Mouse (Mus musculus) ES-E14 (cell line): ENCODE data around the gene Slc10a3. TPM values are rescaled to one million over a fixed set of nuclear protein-coding genes. Genes with fewer than 3 reads are reported as not detected.

Experiments
- DNase-seq: peaks from one replicate; pipeline ENCODE4 v3.0.0-alpha.2; 2013; ENCODE audit warnings: low read depth, low spot score
- H3K27ac ChIP-seq: 2 replicates; pipeline ENCODE4 v1.5.1; 2012; ENCODE audit warnings: low read depth, mild to moderate bottlenecking, low read length, moderate library complexity, mixed read lengths; ENCODE audit not compliant: poor library complexity, insufficient read depth, severe bottlenecking
- H3K36me3 ChIP-seq: 2 replicates; pipeline ENCODE4 v1.6.1; 2012; ENCODE audit warnings: mild to moderate bottlenecking, low read length, moderate library complexity, mixed read lengths; ENCODE audit not compliant: control insufficient read depth, poor library complexity, insufficient read depth, severe bottlenecking
- H3K4me1 ChIP-seq, 2 experiments: fragments of 150-350 bp in 1 of 2; sonication (generic) in 1 of 2; 2 replicates each; pipeline ENCODE4 v1.6.1; 2012; ENCODE audit warnings: low read length in 2 of 2, mild to moderate bottlenecking in 1 of 2, mixed read lengths in 1 of 2; ENCODE audit not compliant: control insufficient read depth in 2 of 2, insufficient read depth in 2 of 2, poor library complexity in 1 of 2
- H3K4me3 ChIP-seq, 2 experiments: fragments of 150-350 bp in 1 of 2; sonication (generic) in 1 of 2; 2 replicates each; pipeline ENCODE4 v1.5.1; 2012; ENCODE audit warnings: low read length in 2 of 2, low read depth in 1 of 2, mild to moderate bottlenecking in 1 of 2, mixed read lengths in 1 of 2; ENCODE audit not compliant: insufficient read depth in 1 of 2, poor library complexity in 1 of 2, severe bottlenecking in 1 of 2
- H3K9ac ChIP-seq: 2 replicates; pipeline ENCODE4 v1.6.1; 2012; ENCODE audit warnings: low read depth, mild to moderate bottlenecking, low read length, mixed read lengths; ENCODE audit not compliant: poor library complexity, insufficient read depth, severe bottlenecking
- H3K9me3 ChIP-seq: fragments of 150-350 bp; sonication (generic); 2 replicates; pipeline ENCODE4 v1.6.1; 2012; ENCODE audit warnings: low read depth, mild to moderate bottlenecking, low read length; ENCODE audit not compliant: control insufficient read depth, insufficient read depth
- CHD2 ChIP-seq: IDR thresholded peaks from 2 replicates; pipeline ENCODE4 v1.6.1; 2014; ENCODE audit warnings: mild to moderate bottlenecking, low read depth, low read length, inconsistent platforms
- HCFC1 ChIP-seq: IDR thresholded peaks from 2 replicates; pipeline ENCODE4 v1.6.1; 2012; ENCODE audit warnings: low read length, inconsistent platforms, borderline replicate concordance; ENCODE audit not compliant: insufficient read depth
- MAFK ChIP-seq: IDR thresholded peaks from 2 replicates; pipeline ENCODE4 v1.6.1; 2014; ENCODE audit warnings: mild to moderate bottlenecking, low read depth, low read length, inconsistent platforms; ENCODE audit not compliant: insufficient read depth
- ZC3H11A ChIP-seq: IDR thresholded peaks from 2 replicates; pipeline ENCODE4 v1.6.1; 2012; ENCODE audit warnings: low read depth, mild to moderate bottlenecking, inconsistent platforms, low read length, borderline replicate concordance
- ZNF384 ChIP-seq: IDR thresholded peaks from 2 replicates; pipeline ENCODE4 v1.6.1; 2012; ENCODE audit warnings: low read depth, low read length, inconsistent platforms
- in situ Hi-C, 2 experiments: fragments of 600-800 bp; cut with MboI; formaldehyde crosslinking; loops; one replicate each; pipeline ENCODE4 v1.15.1; 2025; ENCODE audit warnings: low sequenced_read_pairs in 2 of 2, inconsistent platforms in 1 of 2; ENCODE audit not compliant: unreplicated experiment in 2 of 2
- total RNA-seq: library from RNA; depleted of rRNA; stranded (reverse); fragments of 300-350 nt; gene quantifications from 2 replicates; pipeline ENCODE4 v1.2.3, GENCODE M21; 2012

Gene Slc10a3
- total RNA-seq, 1 experiment, result 8.4 TPM

DNA sequence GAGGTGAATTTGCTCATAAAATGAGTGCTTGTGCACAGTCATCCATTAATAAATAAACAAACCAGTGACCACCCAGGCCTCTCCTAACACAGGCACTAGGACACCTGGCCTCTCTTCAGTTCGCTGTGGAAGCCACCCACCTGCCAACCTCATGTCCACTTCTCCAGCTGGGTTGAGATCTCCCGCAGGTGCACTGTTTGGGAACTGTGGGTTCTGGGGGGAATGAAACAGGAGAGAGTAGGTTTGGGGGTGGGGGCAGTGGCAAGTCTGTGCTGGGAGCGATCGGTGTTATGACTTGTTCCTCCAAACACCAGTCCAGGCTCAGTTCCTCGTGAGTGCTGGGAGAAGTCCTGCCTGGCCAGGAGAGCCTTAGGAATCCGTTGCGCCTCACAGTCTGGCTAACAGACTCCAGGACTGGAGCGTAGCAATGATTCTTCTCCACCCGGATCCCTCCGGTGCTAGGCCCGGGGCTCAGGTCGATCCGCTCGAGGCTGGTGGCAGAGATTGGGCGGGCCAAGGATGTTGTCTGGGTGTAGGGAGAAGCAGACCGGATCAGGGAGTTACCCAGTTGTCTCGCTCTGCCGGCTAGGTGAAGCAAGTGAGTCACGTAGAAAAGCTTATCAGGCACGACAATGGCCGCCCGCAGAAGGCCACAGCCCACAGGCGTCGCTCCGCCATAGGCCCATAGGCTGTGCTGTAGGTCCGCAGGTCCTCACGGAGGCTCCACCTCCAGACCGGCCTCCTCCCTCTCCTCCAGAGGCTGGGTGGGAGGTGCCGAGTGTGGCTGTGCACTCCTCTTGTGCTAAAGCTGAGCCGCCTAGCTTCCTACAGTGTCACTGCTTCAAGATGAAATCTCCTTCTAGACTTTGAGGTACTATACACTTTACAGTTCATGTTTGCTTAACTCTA is 19.6 kb upstream of the Slc10a3 start, which contains the start of the genes Fam3a and Ikbkg:
Fam3a (minus strand) TSS at position 738 of the 909 bp plus-strand sequence.
Ikbkg (plus strand) TSS at position 756 of the 909 bp plus-strand sequence.
- peak; percentile 63 for DNase-seq
- Histone ChIP-seq H3K4me3 (peak within 1 kb of the TSS; percentile 83 to 94), H3K27ac (peak within 1 kb of the TSS; percentile 82), H3K9me3 (no peaks in the 10 kb centered on the region), H3K9ac (peak within 1 kb of the TSS; percentile 93), H3K36me3 (no peaks in the 10 kb centered on the region), H3K4me1 (no peaks in the 10 kb centered on the region)
- no peak for TF ChIP-seq HCFC1
- in situ Hi-C loops, result no loop called here

DNA sequence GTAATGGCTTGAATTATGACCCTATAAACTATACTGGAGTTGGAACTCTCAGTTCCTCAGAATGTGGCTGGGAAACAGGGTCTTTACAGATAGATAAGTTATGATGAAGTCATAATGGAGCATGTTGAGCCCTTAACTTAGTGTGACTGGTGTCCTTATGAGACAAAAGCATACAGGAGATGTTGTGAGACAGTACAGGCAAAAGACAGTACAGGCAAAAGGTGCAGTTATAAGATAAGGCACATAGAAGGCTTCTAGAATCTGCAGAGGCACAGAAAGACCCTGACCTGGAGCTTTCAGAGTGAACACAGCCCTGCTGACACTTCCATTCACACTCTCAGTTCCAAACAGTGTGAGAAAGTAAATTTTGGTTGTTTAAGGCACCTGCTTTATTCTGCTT is 15.0 kb upstream of the Slc10a3 start:
- TF ChIP-seq ZNF384 (no peak), MAFK (no peak), HCFC1 (no peak), ZC3H11A (no peak), CHD2 (no peak)
- H3K4me3 ChIP-seq, result no peak overlapping the region
- H3K4me1 ChIP-seq, result no peaks in the 10 kb centered on the region
- no peaks in the 10 kb centered on the region for H3K9me3 ChIP-seq
- no peak for DNase-seq
- H3K9ac ChIP-seq, result no peak overlapping the region
- 0 out of 2 replicates have a peak, but pooled peaks cover 2% of the 10 kb centered on the region for H3K36me3 ChIP-seq
- H3K27ac ChIP-seq, result no peak overlapping the region
- in situ Hi-C loops, result no loop called here

DNA sequence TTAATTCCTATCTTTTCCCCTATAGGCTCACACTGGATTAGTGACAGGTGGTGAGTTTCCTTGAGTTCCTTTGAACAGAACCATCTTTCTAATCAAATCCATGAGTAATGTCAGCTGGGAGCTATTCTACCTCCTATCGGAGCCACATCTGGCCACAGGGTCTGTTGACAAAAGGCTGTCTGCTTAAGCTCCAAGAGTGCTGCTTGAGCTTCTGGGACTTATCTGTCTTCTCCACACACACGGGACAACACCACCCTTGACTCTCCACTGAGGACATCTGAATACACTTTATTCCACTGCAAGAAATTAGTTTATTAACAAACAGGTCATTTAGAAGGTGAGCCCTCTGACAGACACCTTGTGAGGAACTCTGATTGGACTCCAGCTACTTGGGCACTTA is 11.3 kb upstream of the Slc10a3 start:
- 0 out of 2 replicates have a peak, but pooled peaks cover 2% of the 10 kb centered on the region for H3K36me3 ChIP-seq
- no peak for DNase-seq
- no peak overlapping the region for H3K9ac ChIP-seq
- no peaks in the 10 kb centered on the region for H3K4me1 ChIP-seq
- no peak overlapping the region for H3K4me3 ChIP-seq
- H3K9me3 ChIP-seq, result no peaks in the 10 kb centered on the region
- in situ Hi-C loops, result no loop called here
- TF ChIP-seq HCFC1 (no peak), ZC3H11A (no peak), ZNF384 (no peak), CHD2 (no peak), MAFK (no peak)
- H3K27ac ChIP-seq, result no peak overlapping the region

GRCm38 (mm10) chrX:74368209-74368909 is 4.8 kb downstream of the Slc10a3 start:
- 0 out of 2 replicates have a peak overlapping the region, but pooled peaks have one; percentile 27 for H3K27ac ChIP-seq
- H3K9me3 ChIP-seq, result no peaks in the 10 kb centered on the region
- H3K4me1 ChIP-seq, result peaks cover 0 to 9% of the 10 kb centered on the region in 2 experiments; a peak in 1 of 4 replicates
- no peaks in the 10 kb centered on the region for H3K36me3 ChIP-seq
- peak overlapping the region; percentile 75 to 77 for H3K4me3 ChIP-seq
- H3K9ac ChIP-seq, result peak overlapping the region; percentile 91
- no peak for DNase-seq
- in situ Hi-C loops, result no loop called here
- TF ChIP-seq CHD2, result no peak
- TF ChIP-seq ZC3H11A, result no peak
- TF ChIP-seq HCFC1, result no peak
- no peak for TF ChIP-seq ZNF384
- TF ChIP-seq MAFK, result no peak
